Mouse (Mus musculus) hindbrain, embryonic 15.5 days (tissue): ENCODE data around the gene Gas2l3. TPM values are rescaled to one million over a fixed set of nuclear protein-coding genes. Genes with fewer than 3 reads are reported as not detected.

Source experiments
- ATAC-seq: fragments of 200-750 bp; cut with Nextera tagmentation; 2 replicates; pipeline ENCODE4 v1.8.0; 2017; ENCODE audit warnings: low read depth, moderate number of reproducible peaks, moderate TSS enrichment; ENCODE audit not compliant: low FRiP score
- H3K27ac ChIP-seq: fragments of 300-500 bp; sonication (generic); replicated peaks from 2 replicates; pipeline ENCODE4 v1.5.1; 2015; ENCODE audit warnings: mild to moderate bottlenecking, inconsistent platforms
- H3K27me3 ChIP-seq: fragments of 300-500 bp; sonication (generic); 2 replicates; pipeline ENCODE4 v1.6.1; 2015; ENCODE audit warnings: control low read depth, inconsistent platforms
- H3K36me3 ChIP-seq: fragments of 300-500 bp; sonication (generic); 2 replicates; pipeline ENCODE4 v1.6.1; 2015; ENCODE audit warnings: control low read depth, inconsistent platforms
- H3K4me1 ChIP-seq: fragments of 300-500 bp; sonication (generic); replicated peaks from 2 replicates; pipeline ENCODE4 v1.6.1; 2015; ENCODE audit warnings: control low read depth, inconsistent platforms
- H3K4me2 ChIP-seq: fragments of 300-500 bp; sonication (generic); 2 replicates; pipeline ENCODE4 v1.6.1; 2015; ENCODE audit warnings: moderate library complexity, mild to moderate bottlenecking, inconsistent platforms
- H3K4me3 ChIP-seq: fragments of 300-500 bp; sonication (generic); 2 replicates; pipeline ENCODE4 v1.5.1; 2015; ENCODE audit warnings: mild to moderate bottlenecking, inconsistent platforms
- H3K9ac ChIP-seq: fragments of 300-500 bp; sonication (generic); 2 replicates; pipeline ENCODE4 v1.6.1; 2015; ENCODE audit warnings: inconsistent platforms
- H3K9me3 ChIP-seq: fragments of 300-500 bp; sonication (generic); 2 replicates; pipeline ENCODE4 v1.6.1; 2016; ENCODE audit warnings: control low read depth, inconsistent platforms
- WGBS: fragments of 180-500 bp; shearing (Covaris S2); methylation state at CpG from one replicate; pipeline ENCODE4 v1.1.7; 2015; 5-methylcytosine and 5-hydroxymethylcytosine counted together
- polyA plus RNA-seq: library from polyadenylated mRNA; unstranded; fragments of >200 nt; fragmentation: Nextera tagmentation; extraction: Ambion mirVana; gene quantifications from 2 replicates; pipeline ENCODE4 v1.2.1, GENCODE M21; 2015

The Gas2l3 gene
- polyA plus RNA-seq, 1 experiment from 2014 or later = 5.5 TPM

DNA sequence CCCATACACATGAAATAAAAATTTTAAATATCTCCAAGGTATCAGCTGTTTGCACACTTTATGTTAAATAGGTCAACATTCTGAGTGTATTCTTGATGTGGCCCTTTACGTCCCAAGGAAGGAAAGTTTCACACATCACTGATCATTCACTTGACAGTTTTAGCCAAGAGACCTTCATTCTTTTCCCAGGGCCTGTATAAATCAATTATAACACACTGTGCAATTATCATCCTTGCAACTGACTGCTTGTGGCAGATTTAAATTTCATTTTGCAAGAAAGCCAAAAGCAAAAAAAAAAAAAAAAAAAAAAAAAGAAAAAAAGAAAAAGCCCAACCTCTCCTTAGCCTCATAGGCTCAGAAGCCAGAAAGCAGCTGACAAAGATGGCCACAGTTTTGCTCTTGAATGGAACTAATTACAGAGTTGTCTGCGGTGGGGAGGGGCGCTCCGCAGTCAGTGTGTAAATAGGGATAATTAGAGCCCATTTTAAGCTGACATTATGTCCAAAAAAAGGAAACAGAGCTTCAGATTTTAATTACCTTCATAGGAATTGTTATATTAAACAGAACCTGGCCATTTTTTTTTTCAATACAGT, 52.1 kb downstream of the Gas2l3 start:
- H3K4me3 ChIP-seq = no peak overlapping the region
- H3K9me3 ChIP-seq = no peaks in the 10 kb centered on the region
- H3K27ac ChIP-seq = no peak overlapping the region
- H3K4me2 ChIP-seq = no peak overlapping the region
- H3K36me3 ChIP-seq = no peaks in the 10 kb centered on the region
- H3K4me1 ChIP-seq = 0 out of 2 replicates have a peak, but pooled peaks cover 5% of the 10 kb centered on the region
- ATAC-seq = no peak
- WGBS = 70% methylated on average over 4 of the region's 4 CpGs
- H3K27me3 ChIP-seq = no peaks in the 10 kb centered on the region
- no peak overlapping the region for H3K9ac ChIP-seq

DNA sequence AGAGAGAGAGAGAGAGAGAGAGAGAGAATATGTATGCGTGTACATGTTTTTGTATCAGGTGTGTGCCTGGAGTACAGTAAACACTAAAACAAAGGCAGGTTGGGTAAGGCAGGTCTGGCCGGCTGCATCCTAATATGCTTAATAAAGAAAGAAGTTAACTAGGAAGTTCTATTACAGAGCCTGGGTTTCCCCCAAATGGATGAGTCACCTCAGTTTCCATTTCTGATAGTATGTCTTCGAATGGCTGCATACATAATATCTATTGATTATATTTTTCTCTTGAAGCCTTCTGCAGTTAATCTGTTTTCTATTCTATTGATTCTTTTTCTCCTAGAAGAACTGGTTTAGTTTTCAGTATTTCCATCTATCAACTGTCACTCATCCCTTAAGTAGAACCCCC, 57.3 kb downstream of the Gas2l3 start:
- Histone ChIP-seq H3K4me1 (no peaks in the 10 kb centered on the region), H3K4me2 (no peak overlapping the region), H3K36me3 (no peaks in the 10 kb centered on the region), H3K27me3 (no peaks in the 10 kb centered on the region), H3K27ac (no peak overlapping the region), H3K9ac (no peak overlapping the region), H3K4me3 (no peak overlapping the region), H3K9me3 (no peaks in the 10 kb centered on the region)
- 88% methylated on average over 3 of the region's 3 CpGs for WGBS
- ATAC-seq = no peak

DNA sequence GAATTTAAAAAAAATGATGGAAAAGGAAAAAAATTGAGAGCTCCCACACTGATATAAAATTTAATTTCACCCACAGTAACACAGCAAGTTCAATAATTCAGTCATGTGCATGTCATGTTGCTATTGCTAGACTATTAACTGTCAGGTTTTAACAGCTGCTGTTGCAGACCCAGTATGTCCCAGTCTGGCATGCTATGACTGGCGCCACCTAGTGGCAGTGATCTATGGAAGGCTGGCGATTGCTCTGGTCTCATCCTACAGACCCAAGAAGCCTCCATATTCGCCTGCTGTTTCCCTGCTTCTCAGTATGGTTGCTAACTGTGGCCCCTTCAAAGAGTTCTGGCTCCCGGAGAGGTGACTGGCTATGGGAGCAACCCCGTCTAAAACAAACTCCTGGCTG, 60.3 kb downstream of the Gas2l3 start:
- H3K36me3 ChIP-seq = no peaks in the 10 kb centered on the region
- WGBS = 10% methylated on average over 5 of the region's 5 CpGs
- ATAC-seq = peak; percentile 77

DNA sequence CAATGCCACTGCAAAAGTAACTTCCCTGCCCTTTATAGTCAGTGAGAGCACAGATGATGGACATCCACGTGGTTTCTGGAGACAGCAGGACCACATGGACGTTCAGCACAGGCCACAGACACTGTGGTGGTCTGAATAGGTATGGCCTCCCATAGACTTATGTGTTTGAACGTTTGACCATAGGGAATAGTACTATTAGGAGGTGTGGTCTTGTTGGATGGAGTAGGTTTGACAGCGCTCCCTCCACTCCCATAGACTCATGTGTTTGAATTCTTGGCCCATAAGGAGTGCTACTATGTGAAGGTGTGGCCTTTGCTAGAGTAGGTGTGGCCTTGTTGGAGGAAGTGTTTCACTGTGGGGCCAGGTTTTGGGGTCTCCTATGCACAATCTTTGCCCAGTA, 66.0 kb downstream of the Gas2l3 start:
- no peak for ATAC-seq
- Histone ChIP-seq H3K4me2 (no peak overlapping the region), H3K36me3 (no peaks in the 10 kb centered on the region), H3K27me3 (no peaks in the 10 kb centered on the region), H3K9me3 (no peaks in the 10 kb centered on the region), H3K4me3 (no peak overlapping the region), H3K4me1 (no peaks in the 10 kb centered on the region), H3K27ac (no peak overlapping the region), H3K9ac (no peak overlapping the region)
- WGBS = 66% methylated on average over 4 of the region's 4 CpGs

More for the DNA sequence above, 60.3 kb downstream of the Gas2l3 start:
- H3K4me1 ChIP-seq = no peaks in the 10 kb centered on the region
- H3K4me3 ChIP-seq = no peak overlapping the region
- no peaks in the 10 kb centered on the region for H3K27me3 ChIP-seq
- no peak overlapping the region for H3K9ac ChIP-seq
- no peak overlapping the region for H3K4me2 ChIP-seq
- H3K27ac ChIP-seq = no peak overlapping the region
- no peaks in the 10 kb centered on the region for H3K9me3 ChIP-seq

DNA sequence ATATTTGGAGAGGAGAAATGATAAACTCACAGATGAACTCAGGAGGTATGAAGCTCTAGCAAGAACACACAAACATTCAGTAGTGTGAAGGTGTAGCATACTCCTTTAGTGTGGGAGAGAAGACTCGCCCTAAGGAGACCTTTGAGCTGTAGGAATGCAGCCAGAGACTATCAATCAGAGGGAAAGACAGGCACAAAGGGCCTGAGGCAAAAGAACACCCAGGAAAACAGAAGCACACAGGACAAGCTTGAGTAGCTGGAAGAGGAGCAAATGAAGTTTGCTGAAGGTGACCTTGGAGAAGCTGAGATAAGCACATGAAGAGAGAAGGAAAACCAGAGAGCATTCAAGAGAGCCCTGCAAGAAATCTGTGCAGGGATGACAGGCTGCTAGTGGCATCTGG, 73.7 kb downstream of the Gas2l3 start:
- H3K27me3 ChIP-seq = no peaks in the 10 kb centered on the region
- no peak overlapping the region for H3K27ac ChIP-seq
- H3K9me3 ChIP-seq = no peaks in the 10 kb centered on the region
- H3K4me1 ChIP-seq = no peaks in the 10 kb centered on the region
- 41% methylated on average over 1 of the region's 1 CpGs for WGBS
- no peaks in the 10 kb centered on the region for H3K36me3 ChIP-seq
- no peak overlapping the region for H3K4me2 ChIP-seq
- no peak overlapping the region for H3K4me3 ChIP-seq
- ATAC-seq = no peak
- no peak overlapping the region for H3K9ac ChIP-seq

- 83% methylated on average over 3 of the region's 3 CpGs for WGBS
These were observed 84.8 kb downstream of the Gas2l3 start for GRCm38 (mm10) chr10:89358933-89359332.

More at GRCm38 (mm10) chr10:89358933-89359332, 84.8 kb downstream of the Gas2l3 start:
- Histone ChIP-seq H3K27me3 (no peaks in the 10 kb centered on the region), H3K27ac (no peak overlapping the region), H3K36me3 (no peaks in the 10 kb centered on the region), H3K9me3 (no peaks in the 10 kb centered on the region), H3K4me2 (no peak overlapping the region), H3K9ac (no peak overlapping the region), H3K4me3 (no peak overlapping the region), H3K4me1 (no peaks in the 10 kb centered on the region)
- ATAC-seq = no peak

Other genes with a start within 250 kb of the Gas2l3 start
- gene Ano4, start 99.2 kb downstream of the Gas2l3 start, polyA plus RNA-seq = 9.3 and 10.1 TPM in 2 replicates
- gene Nr1h4, start 89.6 kb upstream of the Gas2l3 start, polyA plus RNA-seq = not detected in 2 replicates
- gene Slc17a8, start 177.3 kb upstream of the Gas2l3 start, polyA plus RNA-seq = 2.3 and 3.1 TPM in 2 replicates
- 7.5 and 8.5 TPM in 2 replicates for gene Scyl2, start 242.3 kb upstream of the Gas2l3 start, polyA plus RNA-seq